Mouse (Mus musculus): ENCODE results near the gene Zc3h12d.

Zc3h12d gene

DNA sequence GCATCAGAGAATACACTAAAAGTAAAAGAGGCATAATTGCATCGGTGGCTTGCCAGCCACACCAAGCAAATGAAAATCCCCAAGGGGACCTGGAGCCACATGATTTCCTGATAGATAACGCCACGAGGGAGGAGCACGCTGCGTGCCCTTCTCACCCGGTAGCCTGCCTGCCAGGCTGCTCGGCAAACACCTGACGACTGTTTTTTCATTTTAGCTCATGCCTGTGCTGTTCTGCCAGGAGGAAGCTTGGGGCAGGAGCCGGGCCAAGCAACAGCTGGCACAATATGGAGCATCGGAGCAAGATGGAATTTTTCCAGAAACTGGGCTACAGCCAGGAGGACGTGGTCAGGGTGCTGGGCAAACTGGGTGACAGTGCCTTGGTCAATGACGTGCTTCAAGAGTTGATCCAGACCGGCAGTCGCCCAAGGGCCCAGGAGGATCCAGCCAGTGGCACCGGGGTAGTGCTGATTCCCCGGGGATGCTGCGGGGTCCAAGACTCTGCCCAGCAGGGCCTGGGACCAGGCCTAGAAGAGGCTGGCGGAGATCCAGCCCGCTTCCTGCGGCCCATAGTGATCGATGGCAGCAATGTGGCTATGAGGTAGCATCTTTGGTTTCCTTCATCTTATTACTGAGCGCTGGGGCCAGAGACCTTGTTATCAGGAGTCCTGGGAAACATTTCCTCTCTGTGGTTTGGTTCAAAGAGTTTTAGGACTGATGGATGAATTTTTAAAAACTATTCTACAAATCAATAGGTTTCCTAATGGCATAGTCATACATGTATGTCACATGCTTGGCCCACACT, 7.5 kb downstream of the Zc3h12d start:
- no peak for DNase-seq

GRCm38 (mm10) chr10:7840353-7840733, 8.1 kb downstream of the Zc3h12d start:
- DNase-seq = no peak

DNA sequence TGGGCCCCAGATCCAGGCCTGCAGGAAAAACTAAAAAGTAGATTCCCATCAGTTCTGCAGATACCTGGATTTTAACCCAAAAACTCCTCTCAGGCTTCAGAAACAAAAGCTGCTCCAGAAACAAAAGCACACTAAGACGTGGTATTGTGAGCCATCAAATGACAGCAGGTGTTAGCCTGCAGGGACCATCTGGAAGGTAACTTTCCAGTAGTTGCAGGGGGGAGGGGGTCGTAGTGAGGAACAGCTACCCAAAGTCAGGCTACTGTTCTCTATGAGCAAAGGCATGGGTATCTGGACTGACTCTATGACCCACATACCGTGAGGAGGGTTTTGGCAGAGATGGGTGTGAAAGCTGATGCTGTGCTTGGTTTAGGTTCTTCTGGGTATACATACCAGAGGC, 8.5 kb downstream of the Zc3h12d start:
- no peak for DNase-seq

DNA sequence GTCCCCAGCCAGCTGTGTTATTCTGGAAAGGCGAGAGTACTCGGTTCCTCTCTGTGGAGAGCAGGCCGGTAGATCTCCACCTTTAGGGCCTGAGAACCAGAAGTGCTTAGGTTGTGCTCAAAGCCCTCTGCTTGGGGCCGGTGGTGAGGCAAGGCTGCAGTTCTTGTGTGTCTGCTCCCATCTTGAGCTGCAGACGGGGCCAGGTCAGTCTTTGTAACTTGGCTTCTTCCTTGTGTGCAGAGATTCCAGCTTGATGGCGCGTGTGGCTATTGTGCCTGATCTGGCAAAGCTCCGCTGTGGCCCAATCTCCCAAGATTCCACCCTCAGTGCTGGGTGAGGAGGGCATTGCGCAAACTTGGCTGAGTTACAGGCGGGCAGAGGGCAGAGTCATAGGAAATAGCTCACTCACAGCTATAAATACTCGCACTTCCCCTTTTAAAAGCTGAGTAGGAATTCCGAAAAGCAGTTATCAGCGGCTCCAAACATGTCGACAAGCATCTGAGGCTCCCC, 9.4 kb downstream of the Zc3h12d start:
- DNase-seq = peak; percentile 58

DNA sequence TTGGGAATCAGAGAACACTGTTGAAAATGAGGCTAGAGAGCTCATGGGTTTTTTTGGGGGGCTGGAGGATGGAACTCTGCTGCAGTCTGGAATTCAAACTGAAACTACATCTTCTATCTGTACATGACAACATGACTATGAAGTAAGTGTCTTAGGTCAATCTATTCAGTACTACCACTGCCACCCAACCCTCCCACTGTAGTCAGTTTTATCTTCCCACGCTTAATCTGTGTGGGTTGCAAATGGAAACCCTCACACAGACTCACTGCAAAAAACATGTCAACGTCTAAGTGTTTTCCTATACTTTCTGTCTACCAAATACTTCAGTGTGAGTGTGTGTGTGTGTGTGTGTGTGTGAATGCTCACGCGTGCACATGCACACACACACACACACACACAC, 10.9 kb downstream of the Zc3h12d start:
- no peak for DNase-seq

DNA sequence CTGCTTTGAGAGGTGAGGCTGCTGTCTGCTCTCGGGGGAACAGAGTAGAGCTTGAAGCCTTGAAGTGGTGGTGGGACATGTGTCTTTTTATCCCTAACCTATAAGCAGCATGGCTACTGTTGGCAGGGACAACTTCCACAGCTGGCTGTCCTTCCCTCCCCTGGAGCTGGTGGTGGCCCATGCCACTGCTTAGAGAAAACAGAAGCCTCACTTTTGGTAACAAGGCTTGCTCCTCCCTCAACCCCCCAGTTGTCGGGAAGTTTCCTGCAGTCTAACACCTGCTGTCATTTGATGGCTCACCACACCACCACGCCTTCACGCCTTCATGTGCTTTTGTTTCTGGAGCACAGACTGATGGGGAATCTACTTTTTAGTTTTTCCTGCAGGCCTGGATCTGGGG, 11.9 kb downstream of the Zc3h12d start:
- DNase-seq = no peak

GRCm38 (mm10) chr10:7845136-7845535, 12.9 kb downstream of the Zc3h12d start:
- DNase-seq = no peak

DNA sequence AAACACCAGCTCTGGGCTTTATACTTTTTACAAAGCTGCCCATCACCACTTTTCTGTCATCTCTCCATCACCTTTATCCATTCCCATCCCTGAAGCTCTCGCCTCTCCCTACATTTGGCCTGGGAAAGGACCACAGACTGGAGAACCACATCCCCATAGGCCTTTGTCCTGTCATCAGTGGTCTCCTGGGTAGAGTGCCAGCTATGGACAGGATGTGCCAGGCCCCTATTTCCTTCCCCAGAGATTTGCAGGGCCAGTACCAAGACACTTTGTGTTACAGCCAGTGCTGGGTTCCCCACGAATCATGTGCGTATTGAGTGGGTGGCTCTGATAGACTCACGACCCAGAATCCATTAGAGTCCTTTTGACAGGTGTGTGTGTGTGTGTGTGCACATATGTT, 13.7 kb downstream of the Zc3h12d start:
- no peak for DNase-seq

DNA sequence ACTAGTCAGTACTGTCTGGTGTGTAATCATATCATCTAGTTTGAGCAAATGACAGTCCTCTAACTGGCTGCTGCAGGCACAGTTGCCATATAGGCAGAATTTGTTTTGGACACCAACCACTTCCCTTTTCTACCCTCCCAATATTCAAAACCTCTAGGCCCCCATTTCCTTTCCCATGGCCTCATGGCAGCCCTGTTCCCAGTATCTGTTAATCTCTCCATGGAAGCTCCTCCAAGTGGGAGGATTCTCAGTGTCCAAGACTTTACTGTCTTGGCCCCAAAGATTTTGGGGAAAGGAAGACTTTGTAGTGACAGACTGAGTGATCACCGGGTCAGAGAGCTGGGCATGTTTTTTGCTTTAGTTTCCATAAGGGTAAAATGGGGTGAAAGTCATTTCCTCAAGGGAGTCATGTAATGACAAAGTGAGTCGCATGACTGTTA, 14.9 kb downstream of the Zc3h12d start:
- DNase-seq = no peak

- no peak for DNase-seq
These were observed 19.6 kb downstream of the Zc3h12d start for GRCm38 (mm10) chr10:7851891-7852290.

DNA sequence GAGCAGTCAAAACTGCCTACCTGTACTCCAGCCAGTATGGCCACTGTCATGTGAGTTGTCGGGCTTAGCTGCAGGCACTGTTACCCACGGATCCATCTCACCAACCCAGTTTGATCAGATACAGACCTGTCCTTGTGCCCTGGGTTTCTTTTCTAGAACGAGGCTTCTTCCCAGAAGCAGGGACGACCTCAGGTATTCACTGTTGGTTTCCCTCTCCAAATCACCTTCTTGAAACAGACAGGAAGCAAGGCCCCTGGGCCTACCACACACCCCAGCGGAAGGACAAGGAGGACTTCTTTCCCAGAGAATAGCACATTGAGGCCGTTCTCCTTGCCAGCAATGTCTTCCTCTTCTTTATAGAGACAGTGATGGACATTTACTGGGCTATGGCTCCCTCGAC, 28.2 kb downstream of the Zc3h12d start:
- DNase-seq = no peak

- DNase-seq = no peak
These were observed 29.1 kb downstream of the Zc3h12d start for GRCm38 (mm10) chr10:7861259-7861936.

- no peak for DNase-seq
These were observed 29.8 kb downstream of the Zc3h12d start for GRCm38 (mm10) chr10:7861937-7862657.

GRCm38 (mm10) chr10:7863411-7863810, 31.1 kb downstream of the Zc3h12d start:
- no peak for DNase-seq

DNA sequence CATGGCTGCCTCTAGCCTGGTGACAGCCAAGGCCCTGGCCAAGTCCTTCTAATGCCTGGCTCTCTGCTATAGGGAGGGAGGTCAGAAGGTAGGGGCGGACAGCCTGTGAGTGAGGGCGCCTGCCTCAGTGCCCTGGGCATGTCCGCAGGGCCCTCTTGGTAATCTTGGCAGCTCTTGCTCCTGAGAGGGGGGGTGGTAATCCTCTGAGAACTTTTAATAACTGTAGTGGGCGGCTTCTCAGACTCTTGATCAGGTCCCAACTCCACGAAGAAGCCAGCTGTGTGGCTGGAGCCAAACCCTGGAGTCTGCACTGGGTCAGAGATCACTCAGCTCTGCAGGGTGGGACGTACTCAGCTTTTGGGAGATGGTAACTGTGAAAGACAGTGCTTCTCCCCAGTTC, 31.9 kb downstream of the Zc3h12d start:
- no peak for DNase-seq

GRCm38 (mm10) chr10:7864806-7865205, 32.5 kb downstream of the Zc3h12d start:
- DNase-seq = no peak

DNA sequence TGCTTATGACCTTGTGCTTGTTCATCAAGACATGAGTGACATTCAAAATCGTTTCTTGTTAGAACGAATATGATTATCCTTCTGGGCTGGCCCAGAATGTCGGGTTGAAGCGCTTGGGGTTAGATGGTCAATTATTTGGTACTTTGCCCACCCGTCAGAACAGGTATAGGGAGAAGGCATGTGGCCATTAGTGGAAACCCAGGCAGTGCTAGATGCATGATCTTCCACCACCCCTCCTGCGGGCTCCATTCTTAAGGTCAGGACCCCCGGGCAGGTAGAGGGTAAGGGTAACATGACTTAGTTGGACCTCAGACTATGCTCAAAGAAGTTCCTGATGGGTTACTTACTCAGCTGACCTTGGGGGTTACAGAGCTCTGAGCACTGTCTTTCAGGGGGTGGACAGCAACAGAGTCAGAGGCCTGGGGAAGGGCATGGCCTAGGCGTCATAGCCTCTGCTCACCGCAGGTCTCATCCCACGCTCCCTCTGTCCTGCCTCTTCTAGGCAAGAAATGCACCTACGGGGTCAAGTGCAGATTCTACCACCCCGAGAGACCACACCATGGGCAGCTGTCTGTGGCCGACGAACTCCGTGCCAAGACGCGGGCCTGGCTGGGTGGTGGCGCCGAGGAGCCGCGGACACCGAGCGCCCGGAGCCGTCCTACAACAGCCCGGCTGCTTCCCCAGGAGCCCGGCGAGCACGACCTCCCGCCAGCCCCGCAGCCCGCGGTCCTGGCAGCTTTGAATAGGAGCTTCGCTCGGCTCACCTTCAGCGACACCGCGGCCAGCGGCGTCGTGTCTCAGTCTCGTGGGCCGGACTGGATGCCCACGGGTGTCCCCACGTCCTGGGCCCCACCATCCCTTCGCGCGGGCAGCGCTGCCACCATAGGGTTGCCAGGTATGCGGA, 34.7 kb downstream of the Zc3h12d start:
- DNase-seq = peak; percentile 50

GRCm38 (mm10) chr10:7867666-7868030, 35.4 kb downstream of the Zc3h12d start:
- DNase-seq = no peak

DNA sequence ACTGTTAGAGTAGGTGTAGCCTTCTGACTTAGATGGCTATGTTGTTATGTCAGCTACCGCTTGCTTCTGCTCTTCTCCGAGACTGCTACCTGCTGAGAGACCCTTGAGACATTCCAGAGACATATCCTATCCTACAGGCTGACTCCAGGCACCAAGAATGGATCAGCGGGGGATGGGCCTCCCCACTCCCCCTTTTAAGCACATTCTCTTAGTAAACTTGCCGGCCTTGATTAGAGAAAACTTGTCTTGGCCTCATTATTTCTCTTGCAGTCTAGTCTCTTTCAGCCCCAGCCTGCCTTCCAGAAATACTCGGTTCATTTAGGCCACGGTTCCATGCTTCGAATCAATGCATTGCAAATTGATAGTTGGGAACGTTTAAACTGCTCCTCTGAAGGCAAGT, 37.5 kb downstream of the Zc3h12d start:
- no peak for DNase-seq

DNA sequence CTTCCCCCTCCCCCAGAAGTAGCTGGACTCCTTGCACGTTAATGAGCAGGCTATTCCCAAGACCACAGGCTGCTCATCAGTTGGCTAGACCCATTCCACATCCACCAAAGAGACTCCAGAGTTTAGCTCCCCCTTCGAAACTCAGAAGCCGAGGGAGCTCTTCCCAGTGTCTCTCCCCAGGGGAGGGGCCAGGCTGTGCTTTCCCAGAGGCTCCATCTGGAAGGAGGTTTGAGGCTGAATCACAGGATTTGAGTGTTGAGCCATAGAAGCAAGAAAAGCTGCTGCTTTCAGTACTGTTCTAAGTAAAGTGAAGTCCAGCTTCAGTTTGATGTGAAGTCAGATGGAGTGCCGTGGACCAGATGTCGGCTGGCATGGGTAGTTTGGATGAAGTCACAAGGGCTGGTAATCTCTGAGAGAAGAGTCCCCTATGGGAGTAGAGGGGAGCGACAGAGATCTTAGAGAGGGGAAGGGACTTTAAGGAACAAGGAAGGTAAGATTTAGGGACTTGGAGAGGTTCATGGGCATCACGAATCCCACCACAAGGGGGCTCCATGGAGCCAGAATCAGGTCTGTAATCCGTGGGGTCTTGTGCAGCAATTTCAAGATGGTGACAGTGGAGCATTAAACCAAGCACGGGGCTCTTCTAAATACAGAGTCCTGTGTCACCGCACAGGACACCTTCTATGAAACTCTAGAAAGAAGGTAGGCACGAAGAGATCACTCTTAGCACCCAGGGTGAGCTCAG, 38.5 kb downstream of the Zc3h12d start:
- no peak for DNase-seq

DNA sequence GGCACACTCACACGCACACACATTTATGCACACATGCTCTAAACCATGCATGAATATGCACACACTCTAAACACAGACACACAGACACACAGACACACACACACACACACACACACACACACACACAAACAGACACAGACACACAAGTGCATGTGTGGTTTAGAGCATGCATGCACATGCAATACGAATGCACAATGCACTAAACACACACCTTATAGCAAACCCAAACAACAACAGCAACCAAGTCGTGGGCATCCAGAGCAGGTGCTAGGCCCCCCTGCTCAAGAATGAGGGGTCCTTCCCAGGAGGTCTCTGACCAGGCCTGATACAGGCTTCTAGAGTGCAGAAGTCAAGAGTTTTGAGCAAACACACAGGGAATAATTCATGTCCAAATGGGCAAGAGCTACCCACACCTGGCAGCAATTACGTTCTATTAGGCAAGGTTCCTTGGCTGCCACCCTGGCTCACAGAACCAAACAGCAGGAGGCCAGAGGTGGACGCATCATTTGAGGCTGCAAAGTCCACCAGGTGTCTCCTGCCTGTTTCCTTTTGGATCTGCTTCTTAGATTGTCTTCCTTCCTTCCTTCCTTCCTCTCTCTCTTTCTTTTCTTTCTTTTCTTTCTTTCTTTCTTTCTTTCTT, 39.2 kb downstream of the Zc3h12d start:
- DNase-seq = no peak
